Mouse (Mus musculus) embryo, embryonic 10 days (tissue): ENCODE measurements at regions not wholly inside any gene's neighbourhood (a gene's known extent, or its start where the extent isn't known, plus 50 kb on each side); places are given as distances from the start of the nearest gene placed in this dataset.

Experiments used
- DNase-seq: peaks from one replicate; pipeline ENCODE4 v3.0.0-alpha.2; 2015; ENCODE audit warnings: low spot score

DNA sequence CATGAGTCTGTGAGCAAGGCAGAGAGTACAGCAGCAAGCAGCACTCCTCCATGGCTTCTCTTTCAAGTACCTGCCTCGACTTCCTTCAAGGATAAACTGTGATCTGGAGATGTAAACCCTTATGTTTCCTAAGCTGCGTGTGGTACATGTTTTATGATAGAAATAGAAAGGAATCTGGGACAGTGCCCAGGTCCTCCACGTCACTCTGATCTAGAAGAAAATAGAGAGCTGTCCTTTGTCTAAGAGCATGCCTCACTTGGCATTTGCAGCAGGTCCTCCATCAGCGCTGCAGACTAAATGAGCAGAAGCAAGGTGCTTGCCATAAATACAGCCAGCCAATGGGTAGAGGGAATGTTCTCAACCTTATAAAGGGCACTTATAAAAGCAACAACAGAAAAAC lies 156.3 kb upstream of the Zfp618 start:
- DNase-seq = no peak

DNA sequence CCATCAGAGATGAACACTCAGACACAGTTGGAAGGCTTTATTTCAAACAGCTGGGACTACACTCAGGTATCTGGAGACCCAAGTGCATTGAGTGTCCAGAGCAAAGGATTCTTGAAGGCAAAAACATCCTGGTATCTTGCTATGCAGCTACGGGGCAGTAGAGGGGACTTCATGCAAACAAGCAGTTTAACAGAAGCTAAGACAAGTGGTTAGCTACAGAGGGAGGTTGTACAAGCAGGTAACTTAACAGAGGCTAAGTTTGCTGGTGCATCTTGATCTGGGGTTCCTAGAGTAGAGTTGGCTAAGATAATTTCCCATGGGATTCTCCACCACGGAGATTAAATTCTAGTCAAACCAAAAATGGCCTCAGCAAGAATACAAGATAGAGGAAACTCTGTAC lies 145.5 kb upstream of the Zfp618 start:
- DNase-seq = no peak

DNA sequence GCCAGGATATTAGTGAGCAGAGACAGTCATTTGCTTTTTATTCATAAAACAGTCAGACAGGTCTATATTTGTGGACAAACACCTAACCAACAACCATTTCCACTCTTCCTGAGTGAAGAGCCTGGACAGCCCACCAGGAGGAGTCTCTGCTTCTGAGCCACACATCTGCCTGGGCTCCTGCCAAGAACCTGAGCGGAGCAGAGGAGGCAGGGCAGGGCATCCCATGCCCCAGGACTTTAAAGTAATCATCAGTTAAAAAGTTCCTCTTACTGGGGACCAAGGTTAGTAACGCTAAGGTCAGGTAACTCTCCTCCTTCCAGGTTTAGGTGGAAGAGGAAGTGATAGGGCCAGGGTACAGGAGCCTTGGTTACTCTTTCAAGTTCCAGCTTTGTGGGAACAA lies 144.1 kb upstream of the Zfp618 start:
- no peak for DNase-seq

DNA sequence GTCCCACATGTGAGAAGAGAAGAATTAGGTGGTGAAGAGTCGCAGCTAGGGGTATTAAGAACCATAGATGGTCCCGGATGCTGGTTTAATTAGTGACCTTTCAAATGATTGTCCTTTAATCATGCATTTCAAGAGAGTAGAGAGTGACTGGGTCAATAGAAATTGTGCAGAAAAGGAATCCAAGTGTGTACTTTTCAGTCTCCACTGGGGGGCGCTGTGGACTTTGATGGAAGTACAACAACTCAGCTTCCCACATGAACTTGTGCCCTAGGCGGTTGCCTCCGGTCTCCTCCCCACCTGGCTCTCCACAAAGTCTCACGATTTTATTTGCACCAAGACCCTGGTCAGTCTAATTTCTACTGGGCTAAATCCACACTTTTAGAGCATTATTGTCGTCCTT lies 142.8 kb upstream of the Zfp618 start:
- DNase-seq = peak; percentile 70

DNA sequence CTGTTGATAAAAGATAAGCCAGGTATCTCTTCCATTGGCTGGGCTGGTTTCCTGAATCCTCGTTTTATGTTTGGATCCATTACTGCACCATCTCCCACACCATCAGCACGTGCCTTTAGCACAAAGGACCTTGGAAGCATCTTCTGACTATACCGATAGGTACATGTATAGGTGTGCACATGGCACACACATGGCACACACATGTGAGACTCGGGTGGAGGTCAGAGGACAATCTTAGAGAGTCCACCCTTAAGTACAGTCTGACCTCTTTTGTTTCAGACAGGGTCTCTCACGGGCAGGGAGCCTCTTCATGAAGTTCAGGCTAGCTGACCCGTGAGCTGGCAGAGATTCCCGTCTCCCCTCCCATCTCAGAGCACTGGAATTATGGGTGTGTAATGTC lies 142.3 kb upstream of the Zfp618 start:
- no peak for DNase-seq

DNA sequence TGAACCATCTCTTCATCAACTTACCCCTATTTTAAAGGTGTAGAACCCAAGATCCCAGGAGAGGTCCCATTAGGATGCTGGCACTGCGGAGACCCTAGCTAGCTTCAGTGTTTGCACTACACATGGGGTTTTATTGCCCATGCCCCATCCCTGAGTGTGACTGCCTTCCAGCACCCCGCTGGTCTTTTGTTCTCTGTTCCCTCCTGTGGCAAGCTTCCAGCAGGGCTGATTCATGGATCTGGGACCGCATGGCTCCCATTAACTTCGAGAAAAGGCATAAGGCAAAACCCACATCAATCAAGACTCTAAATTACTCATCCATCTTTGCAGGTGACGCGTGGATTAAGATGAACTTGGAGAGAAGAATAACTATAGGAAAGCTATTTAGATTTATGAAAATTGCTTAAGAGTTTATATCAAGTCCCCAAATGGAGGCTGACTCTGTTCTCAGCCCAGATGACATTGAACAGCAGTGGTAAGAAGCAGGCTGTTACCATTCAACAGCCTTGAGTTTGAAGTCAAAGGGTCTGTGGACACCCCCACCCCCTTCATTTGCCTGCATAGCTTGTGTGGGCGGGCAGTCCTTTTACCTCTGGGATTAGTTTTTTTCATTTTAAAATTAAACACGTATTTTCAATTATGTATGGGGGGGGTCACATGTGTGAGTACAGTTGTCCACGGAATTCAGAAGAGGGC lies 141.7 kb upstream of the Zfp618 start:
- DNase-seq = no peak

DNA sequence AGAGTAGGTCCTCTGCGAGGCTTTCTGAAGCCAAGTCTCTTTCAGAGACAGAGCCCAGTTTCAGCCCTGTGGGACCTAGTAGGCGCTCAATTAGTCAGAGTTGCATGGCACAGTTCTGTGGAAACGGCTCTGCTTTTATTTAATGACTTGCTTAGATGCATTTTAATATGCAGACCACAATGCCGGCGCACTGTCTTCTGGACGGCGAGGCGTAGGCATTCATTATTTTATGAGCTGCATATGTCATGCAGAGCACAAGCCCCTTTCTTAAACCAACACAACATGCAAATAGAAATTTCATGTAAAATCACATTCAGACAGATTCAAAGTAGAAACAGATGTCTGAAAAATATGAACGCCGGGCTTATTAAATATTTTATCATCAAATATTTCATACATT lies 140.8 kb upstream of the Zfp618 start:
- DNase-seq = no peak

DNA sequence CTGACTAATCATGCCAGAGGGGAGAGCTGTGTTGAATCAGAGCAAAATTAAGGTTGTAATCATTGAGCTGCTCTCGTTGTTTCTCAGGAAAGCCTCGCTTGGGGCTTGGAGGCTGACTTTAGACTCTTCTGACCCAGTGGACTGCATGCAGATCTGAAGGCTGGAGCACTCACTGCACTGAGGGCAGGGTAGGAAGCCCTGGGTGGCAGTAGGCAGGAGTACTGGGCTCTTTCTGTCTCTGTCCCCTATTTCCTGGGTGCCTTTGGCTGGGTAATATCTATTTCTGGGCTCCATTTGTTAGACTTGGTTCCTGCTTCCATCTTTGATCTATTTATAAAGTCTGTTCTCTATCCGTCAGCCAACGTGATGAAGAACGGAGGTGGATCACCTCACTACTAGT lies 140.1 kb upstream of the Zfp618 start:
- DNase-seq = no peak

DNA sequence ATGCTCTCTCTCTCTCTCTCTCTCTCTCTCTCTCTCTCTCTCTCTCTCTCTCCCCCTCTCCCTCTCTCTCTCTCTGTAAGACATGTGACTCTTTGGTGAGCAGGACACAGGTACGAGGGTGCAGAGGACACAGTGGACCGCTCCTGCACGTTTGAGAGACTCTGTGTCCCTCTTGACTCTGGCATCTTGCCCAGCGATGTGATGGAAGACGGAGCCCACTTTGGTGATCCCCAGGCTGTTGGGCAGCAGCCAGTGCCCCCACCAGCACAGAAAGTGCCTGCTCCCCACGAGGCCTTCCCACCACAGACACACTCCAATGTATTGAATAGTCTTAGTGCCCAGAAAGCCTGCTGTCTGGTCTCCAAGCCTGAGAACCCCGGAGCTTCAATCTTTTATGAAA lies 136.4 kb upstream of the Zfp618 start:
- DNase-seq = no peak

DNA sequence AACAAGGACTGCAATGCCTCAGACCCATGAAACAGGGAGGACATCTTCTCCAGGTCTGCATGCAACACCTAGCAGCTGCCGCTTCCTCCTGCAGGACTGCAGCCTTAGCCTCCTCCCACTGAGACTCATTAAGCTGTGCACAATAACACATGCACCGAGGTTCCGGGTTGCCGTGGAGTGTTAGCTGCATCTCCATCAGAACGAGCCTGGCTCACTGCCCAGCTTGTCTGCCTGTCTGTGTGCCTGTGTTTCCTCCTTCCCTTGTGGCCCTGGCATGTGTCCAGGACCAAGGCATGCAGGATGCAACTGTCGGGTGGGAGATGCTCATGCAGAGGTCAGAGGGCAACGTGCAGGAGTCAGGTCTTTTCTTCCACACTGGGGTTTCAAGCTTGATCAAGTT lies 131.4 kb upstream of the Zfp618 start:
- peak; percentile 27 for DNase-seq

DNA sequence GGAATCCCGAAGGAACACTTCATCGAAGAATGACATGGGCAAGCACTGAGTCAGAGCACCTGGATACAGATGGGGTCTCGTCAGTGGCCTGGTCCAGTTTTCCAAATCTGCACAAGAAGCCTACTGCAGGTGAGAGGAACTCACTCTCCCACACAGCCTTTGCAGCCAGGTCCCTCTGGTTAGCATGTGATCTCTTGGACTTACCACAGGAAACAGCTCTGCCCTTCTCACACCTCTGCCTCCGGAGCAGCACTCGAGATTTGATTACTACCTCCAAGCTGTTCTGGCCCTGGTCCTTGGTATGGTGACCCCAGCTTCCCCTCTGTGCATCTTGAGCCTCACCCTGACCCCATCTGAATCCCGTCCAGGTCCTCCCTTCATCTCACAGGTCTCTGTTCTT lies 128.5 kb upstream of the Zfp618 start:
- no peak for DNase-seq

DNA sequence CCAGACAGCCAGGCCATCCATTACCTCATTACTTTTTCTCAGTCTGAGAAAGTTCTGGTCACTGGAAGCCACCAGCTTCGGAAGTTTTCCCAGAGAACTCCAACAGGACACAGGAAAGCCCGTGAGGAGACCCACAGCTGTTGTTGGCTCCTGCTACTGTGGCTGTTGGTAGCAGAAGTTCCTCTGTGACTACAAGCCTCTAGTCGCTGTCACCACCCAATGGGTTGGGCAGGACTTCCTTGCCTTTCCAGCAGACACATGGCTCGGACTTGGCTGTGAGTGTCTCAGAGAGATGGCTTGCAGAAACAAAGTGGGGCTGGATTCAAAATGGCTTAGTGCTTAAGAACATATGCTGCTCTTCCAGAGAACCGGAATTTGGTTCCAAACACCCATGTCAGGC lies 114.8 kb upstream of the Zfp618 start:
- no peak for DNase-seq

DNA sequence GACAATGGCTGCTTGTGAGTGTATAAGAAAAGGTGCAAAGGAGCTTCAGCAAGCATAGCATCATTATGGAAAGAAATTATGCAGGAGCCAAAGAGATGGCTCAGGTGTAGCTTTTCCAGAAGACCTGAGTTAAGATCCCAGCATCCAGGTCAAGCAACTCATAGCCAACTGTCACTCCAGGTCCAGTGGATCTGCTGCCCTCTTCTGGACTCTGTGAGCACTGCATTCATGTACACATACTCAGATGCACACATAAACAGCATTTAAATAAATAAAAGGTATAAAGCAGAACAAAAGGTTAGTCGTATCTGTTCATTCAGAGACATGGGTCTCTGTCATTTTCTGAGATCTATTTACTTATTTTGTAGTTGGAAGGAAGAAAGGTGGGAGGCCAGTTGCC lies 112.0 kb upstream of the Zfp618 start:
- peak; percentile 44 for DNase-seq

DNA sequence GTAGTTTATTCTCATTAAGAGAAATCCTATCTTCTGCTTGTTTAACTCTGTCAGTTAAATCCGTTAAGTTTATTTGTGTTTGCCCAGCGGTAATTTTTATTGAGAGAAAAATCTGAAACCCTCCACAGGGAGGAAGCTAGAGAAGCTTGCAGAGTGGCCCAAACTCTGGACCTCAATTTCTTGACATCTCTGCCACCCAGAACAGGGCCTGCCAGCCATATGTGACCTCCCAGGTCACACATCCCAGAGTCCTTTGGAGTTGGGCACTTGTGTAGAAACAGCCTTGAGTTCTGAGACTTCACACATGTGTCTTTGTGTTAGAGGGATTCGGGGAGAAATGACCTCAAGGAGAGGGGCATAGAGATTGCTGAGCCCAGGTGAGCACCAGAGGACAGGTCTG lies 109.0 kb upstream of the Zfp618 start:
- DNase-seq = peak; percentile 8

DNA sequence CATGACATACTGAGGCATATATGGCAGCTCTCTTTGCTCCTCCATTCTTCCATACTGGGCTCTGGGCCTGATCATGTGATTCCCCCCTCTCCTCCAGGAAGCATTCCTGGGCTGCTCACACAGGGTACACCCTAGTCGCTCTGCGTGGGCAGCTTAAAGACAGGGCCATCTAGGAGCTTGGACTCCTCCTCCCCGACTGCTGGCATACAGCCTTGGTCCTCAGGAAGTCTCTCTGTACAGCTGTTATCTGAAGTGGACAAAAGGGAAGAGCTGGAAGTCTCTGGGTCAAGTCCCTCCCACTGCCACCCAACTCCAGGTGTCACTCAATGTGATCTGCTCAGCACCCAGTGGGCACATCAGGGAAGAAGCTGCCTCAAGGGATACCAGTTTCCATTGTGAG lies 102.6 kb upstream of the Zfp618 start:
- no peak for DNase-seq

DNA sequence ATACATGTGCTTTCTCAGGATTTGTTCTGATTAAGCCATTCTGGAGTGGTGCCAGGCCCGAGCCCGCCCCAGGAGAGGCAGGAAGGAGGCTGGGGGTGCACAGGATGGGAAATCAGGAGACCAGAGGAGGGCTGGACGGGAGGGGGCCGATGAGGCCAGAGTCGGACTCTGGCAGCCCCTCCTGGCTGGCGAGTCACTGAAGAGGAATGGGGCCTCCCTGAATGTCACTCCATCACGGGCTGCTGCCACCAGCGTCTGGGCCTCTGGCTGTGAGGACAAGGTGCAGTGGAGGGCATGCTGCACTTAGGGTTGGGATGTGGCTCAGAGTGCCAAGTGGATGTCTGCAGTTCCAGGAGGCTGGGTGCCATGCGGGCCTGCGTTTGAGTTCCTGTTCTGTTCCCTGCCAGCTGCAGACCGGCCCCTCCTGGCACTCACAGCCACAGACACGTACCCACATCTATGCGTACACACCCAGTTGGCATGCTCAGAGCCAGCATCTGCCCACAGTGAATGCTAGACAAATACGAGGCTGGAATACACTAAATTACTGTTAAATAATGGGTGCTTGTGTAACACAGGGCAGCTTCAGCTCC lies 94.9 kb upstream of the Zfp618 start:
- DNase-seq = no peak

DNA sequence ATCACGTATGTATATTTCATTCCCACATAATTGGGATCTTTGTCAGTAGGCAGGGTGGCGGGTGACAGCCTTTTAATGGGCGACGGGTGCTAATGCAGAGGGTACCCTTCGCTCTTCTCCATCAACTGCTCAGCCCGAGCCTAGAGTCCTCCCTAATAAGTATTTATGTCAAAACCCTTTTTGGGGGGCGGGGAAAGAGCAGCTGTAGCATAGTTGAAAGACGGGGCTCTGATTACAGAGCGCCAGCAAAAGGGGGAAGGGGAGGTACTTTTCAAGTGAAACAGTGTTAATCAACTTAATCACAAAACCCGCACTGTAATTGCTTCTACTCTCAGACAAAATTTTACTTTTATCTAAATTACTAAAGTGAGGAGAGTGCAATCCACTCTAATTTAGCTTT lies 92.8 kb upstream of the Zfp618 start:
- DNase-seq = no peak

DNA sequence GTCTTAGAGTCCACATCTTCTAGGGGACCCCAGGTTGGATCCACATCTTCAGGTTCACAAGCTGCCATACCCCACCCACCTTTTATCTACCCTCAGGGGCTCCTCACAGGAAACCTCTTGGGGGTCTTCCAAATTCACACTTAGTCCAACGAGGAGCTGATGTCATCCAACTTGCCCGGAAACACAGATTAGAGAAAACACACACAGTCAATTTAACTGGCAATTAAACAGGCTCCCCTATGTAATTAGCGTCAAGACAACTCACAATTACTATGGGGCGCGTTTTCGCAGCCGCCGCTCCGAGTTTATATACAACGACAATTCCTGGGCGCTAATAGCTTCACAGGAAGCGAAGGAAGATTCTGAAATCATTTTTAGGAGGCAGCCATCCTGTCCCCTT lies 91.4 kb upstream of the Zfp618 start:
- DNase-seq = no peak

DNA sequence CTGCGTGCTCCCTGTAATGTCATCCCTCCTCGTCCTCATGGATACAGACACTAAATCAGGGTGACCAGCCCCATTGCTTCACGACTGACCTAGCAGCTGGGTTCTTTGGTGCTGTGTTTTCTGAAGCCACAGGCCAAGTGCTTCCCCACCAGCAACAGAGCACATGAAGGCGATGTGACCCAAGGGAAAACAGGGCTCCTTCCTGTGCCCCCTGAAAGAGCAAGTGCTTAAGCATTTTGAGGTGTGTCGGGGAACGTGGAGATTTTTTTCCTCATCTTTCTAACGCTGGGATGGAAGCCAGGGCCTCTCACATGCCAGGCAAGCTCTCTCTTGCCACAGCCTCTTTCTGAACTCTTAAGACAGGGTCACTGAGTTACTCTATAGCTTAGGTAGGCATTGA lies 87.3 kb upstream of the Zfp618 start:
- DNase-seq = no peak

DNA sequence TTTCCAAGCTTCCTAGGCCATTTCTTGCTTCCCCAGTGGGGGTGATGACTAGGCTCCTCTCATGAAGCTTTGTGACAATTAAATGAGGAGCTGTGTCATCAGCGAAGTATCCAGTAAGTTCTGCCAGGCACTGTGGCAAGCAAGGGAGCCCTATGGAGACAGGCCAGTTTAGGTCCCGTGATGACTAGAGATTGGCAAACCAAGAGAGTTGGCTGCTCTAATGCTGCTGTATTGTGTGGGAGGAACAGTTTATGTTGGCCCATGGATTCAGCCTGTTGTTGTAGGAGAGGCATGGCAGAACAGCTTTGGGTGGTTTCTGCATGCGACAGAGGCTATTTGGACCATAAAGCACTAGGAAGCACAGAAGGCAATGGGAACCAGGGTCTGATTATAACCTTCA lies 86.4 kb upstream of the Zfp618 start:
- no peak for DNase-seq

DNA sequence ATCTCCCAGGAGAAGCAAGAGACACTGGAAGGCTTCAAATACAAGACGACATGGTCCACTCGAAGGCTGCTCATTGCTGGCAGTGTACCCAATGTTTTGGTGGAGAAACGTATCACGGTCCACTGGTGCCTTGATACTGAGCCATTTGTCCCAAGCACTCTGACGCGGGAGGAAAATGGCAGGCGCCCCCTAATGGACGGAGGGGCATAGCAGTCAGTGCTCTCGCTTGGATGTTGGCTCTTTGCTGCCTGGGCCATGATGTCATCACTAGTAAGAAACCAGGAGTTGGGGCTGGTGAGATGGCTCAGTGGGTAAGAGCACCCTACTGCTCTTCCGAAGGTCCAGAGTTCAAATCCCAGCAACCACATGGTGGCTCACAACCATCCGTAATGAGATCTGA lies 83.5 kb upstream of the Zfp618 start:
- DNase-seq = no peak

DNA sequence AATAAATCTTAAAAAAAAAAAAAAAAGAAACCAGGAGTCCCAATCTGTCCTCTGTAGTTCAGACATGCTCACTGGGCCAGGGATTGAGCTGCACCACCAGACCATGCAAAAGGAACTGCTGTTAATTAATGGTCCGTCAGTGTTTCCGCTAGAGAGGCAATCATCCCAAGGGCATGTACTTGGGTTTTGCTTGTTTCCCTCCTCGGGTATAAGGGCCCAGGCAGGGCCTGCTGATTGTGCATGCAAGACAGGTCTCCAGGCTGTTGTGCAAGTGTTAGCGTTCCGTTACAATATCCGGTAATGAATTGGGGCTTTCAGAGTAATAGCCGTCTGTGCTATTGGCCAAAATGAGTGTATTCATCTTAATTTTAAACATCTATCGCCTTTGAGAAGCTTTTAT lies 83.1 kb upstream of the Zfp618 start:
- DNase-seq = no peak

DNA sequence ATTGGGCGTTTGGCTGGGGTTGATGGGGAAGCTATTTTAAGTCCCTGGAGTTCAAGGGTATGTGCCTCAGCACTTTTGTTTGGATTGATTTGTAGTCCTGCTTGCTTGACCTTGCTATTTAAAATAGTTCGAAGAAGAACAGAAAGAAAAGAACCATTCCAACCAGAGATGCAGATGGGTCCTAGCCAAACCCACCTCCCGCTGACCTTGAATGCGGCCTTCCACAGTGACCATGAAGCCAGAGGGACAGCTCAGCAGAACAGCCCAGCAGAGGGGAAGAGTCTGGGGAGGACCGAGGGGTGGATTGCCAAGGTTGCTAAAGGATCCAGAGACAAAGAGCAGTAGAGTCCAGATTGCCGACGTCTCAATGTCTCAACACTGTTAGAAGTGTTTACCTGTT lies 76.6 kb upstream of the Zfp618 start:
- no peak for DNase-seq

DNA sequence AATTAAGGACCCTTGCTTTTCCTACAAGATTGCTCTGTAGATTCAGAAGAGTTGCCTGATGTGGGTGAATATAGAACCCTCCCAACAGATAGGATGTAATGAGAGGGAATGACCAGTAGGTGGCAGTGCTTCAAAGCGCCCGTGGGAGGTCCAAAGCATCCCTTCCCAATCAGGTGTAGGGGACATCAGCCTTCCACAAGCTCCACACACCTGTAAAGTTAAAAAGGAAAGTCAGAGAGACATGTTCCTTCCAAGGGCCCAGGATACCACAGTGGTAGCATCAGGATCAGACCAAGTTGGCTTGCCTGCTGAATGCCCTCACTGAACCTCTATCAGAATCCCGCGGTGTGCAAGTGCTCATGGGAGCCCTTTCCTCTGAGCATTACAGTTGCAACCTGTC lies 75.7 kb upstream of the Zfp618 start:
- peak; percentile 37 for DNase-seq
